Mouse (Mus musculus): Measurements from ENCODE around the gene 4930519G04Rik. TPM values are rescaled to one million over a fixed set of nuclear protein-coding genes. Genes with fewer than 3 reads are reported as not detected.
A peak's percentile ranks its signal among the peaks of the same experiment; 100 is the strongest.
"Not testable (repeated sequence)": the region's sequence is repeated elsewhere in the genome, so short reads cannot be mapped to it uniquely, and the experiment has no call there.

The 4930519G04Rik gene
- polyA plus RNA-seq (2012; rRNA removed) = not detected in 2 replicates

DNA sequence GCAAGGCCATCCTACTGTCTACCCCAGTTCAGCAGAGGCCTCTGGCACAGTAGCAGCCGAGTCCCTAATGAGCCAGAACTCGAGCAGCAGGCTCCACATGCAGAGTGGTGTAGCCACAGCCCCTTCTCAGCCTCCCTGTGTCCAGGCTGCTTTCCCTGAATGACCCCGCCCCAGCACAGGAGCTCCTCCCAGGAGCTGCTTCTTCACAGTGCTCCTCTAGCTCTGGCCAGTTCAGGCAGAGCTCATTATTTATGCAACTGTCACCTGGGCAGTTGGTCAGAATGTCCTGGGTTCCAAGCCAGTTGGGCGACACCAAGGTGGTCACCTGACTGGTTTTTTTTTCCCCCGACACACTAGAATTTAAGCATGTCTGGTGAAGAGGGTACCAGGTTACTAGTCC lies at the start of gene 4930519G04Rik:
4930519G04Rik (plus strand) TSS at position 301 of the 400 bp plus-strand sequence.
- not testable (repeated sequence) for DNase-seq (ENCODE audit: low read depth)

DNA sequence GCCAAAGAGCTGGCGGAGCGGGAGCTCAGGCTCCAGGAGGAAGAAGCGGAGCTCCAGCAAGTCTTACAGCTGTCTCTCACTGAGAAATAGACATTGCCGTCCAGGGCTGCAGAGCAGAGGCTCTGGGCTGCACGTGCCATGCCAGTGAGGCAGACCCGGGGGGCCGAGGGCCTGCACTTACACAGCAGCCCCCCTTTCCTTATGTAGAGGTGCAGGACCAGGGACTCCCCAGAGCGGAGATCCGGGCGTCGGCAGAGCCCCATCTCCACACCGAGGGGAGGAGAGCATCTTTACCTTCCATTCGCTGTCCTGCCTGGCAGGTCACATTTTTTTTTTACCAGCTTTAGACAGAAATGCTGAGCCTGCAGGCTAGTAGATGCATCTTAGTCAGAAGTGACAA lies 49.1 kb upstream of the 4930519G04Rik start:
- TF ChIP-seq CTCF (IDR thresholded peaks at IDR 0.05; ENCODE audit: borderline replicate concordance, extremely low read depth, insufficient read depth, insufficient read length) = no peak
- no peak for TF ChIP-seq POLR2A (IDR thresholded peaks at IDR 0.05; ENCODE audit: borderline replicate concordance, extremely low read depth, insufficient read depth, insufficient read length, poor library complexity, severe bottlenecking)

DNA sequence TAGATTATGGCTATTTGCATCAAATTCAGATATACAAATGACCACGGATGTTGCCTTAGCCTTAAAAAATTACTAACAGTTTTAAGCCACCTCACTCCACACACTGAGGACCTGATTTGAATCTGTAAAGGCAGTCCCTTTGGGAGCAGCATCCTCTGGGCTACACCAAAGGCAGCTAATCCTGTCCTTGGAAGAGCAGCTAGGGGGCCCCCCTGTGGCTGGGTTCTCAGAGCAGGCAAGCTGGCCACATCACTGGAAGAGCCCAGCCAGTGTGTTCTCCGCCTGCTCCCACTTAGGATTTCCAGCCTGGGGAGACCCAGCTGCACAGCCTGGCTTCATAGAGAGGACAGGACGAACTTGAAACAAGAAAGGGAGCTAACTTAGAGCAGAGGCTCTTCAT lies 48.5 kb upstream of the 4930519G04Rik start:
- TF ChIP-seq CTCF (IDR thresholded peaks at IDR 0.05; ENCODE audit: borderline replicate concordance, extremely low read depth, insufficient read depth, insufficient read length) = peak; percentile 26; the same call in 1 of the 2 replicates
- no peak for TF ChIP-seq POLR2A (IDR thresholded peaks at IDR 0.05; ENCODE audit: borderline replicate concordance, extremely low read depth, insufficient read depth, insufficient read length, poor library complexity, severe bottlenecking)
- peak; percentile 63 for DNase-seq (ENCODE audit: low read depth)

More for the DNA sequence above, 49.1 kb upstream of the 4930519G04Rik start:
- DNase-seq (ENCODE audit: low read depth) = no peak

DNA sequence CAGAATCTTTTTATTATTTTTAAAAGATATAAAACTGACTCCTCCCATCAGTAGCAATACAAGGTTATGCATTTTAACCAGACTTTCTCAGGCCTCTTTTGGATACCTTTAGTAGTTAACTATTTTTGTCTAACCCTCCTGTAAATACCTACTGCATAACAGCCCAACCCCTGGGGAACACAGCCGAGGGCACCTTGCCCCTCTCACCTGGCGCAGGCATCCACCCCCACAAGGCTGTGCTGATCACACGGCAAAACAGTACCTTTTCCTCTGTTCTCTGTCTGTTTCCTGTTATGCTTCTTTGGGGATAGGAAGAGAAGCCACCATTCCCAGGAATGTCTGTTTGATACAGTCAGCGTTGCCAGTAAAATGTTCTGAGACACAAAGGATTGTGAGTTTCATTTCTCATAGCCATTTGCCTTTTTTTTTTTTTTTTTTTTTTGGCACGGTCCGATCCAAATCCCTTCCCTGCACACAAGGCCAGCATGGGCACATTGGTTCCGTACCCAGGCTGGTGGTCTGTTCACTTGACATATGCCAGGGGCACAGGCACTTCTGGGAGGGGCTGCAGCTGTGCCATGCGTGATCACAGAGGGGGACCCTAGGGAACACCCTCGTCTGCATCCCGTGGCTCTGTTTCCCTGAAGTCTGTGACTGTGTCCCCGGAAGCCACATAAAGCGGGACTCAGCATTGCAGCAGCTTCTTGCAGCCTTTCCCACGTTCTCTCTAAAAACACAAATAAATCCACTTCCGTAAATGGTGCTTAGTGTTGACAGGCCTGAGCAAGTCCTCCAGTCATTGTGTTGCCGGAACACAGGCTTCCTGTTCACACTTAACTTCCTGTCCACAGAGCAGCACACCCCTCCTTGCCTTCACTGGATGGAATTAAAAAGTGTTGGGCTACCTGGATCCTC lies 47.8 kb upstream of the 4930519G04Rik start:
- DNase-seq (ENCODE audit: low read depth) = no peak
- TF ChIP-seq POLR2A (IDR thresholded peaks at IDR 0.05; ENCODE audit: borderline replicate concordance, extremely low read depth, insufficient read depth, insufficient read length, poor library complexity, severe bottlenecking) (no peak), CTCF (IDR thresholded peaks at IDR 0.05; ENCODE audit: borderline replicate concordance, extremely low read depth, insufficient read depth, insufficient read length) (no peak)

DNA sequence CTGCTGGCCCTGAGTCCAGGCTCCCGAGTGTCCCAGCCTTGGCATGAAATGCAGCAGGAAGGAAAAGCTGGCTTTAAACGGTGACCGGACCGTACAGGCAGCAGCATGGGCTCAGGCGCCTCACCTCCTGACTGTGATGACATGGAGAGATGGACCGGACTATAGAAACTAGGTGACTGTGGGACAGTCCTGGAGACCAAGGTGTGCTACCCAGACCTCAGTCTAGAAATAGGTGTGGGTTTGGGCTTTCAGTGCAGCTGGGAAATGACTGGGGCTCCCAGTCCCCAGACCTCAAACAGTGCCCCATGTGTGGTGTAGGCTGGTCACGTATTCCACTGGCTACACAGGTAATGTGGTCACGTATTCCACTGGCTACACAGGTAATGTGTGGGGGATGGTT lies 46.8 kb upstream of the 4930519G04Rik start:
- no peak for TF ChIP-seq CTCF (IDR thresholded peaks at IDR 0.05; ENCODE audit: borderline replicate concordance, extremely low read depth, insufficient read depth, insufficient read length)
- no peak for TF ChIP-seq POLR2A (IDR thresholded peaks at IDR 0.05; ENCODE audit: borderline replicate concordance, extremely low read depth, insufficient read depth, insufficient read length, poor library complexity, severe bottlenecking)
- no peak for DNase-seq (ENCODE audit: low read depth)

DNA sequence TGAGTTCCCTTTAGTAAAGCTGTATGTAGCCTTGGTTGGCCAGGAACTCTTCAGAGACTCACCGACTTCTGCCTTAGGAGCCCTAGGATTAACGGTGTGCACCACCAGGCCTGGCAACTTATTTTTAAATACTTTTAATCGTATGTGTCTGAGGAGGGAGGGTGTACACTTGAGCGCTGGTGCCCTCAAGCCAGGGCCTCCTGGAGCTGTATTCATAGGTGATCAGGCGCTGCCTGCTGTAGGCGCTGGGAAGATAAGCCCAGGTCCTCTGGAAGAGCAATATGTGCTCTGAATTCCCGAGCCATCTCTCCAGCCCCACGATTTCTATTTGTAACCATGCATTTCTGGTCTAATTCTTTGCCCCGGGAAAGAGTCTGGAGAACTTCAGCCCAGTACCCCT lies 46.4 kb upstream of the 4930519G04Rik start:
- no peak for DNase-seq (ENCODE audit: low read depth)
- TF ChIP-seq CTCF (IDR thresholded peaks at IDR 0.05; ENCODE audit: borderline replicate concordance, extremely low read depth, insufficient read depth, insufficient read length) (no peak), POLR2A (IDR thresholded peaks at IDR 0.05; ENCODE audit: borderline replicate concordance, extremely low read depth, insufficient read depth, insufficient read length, poor library complexity, severe bottlenecking) (no peak)

DNA sequence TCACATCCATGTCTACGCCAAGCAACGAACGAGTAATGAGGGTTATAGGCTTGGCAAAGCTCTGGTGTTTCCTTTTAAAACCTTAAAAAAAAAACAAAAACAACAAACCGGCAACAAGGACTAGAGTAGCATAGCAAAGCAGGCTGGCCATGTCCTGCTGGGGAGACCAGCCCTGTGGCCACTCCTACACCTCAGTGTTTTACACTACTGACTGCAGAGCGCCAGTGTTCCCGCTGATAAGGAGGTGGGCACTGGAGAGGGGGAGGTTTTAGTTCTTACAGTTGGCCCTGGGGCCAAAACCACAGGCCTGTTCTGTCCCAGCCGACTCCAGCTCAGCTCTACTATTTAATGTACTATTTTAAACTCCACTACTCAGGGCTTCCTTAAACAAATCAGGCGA lies 46.0 kb upstream of the 4930519G04Rik start:
- peak; percentile 32 for DNase-seq (ENCODE audit: low read depth)
- TF ChIP-seq POLR2A (IDR thresholded peaks at IDR 0.05; ENCODE audit: borderline replicate concordance, extremely low read depth, insufficient read depth, insufficient read length, poor library complexity, severe bottlenecking) = no peak
- TF ChIP-seq CTCF (IDR thresholded peaks at IDR 0.05; ENCODE audit: borderline replicate concordance, extremely low read depth, insufficient read depth, insufficient read length) = no peak

DNA sequence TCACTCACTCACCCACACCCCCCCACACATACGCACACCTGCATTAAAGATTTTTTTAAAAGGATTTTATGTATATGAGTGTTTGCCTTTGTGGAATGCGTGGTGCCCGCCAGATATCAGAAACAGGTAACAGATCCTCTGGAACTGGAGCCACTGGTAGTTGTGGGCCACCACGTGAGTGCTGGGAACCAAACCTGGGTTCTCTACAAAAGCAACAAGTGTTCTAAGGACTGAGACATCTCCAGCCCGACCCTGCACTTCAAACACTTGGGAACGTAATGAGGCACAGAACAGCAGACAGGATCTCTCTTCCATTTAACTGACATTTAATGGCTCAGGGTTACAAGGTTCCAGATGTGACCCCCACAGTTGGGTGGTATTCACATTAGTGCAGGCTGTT lies 45.6 kb upstream of the 4930519G04Rik start:
- DNase-seq (ENCODE audit: low read depth) = no peak
- TF ChIP-seq POLR2A (IDR thresholded peaks at IDR 0.05; ENCODE audit: borderline replicate concordance, extremely low read depth, insufficient read depth, insufficient read length, poor library complexity, severe bottlenecking) (no peak), CTCF (IDR thresholded peaks at IDR 0.05; ENCODE audit: borderline replicate concordance, extremely low read depth, insufficient read depth, insufficient read length) (no peak)

DNA sequence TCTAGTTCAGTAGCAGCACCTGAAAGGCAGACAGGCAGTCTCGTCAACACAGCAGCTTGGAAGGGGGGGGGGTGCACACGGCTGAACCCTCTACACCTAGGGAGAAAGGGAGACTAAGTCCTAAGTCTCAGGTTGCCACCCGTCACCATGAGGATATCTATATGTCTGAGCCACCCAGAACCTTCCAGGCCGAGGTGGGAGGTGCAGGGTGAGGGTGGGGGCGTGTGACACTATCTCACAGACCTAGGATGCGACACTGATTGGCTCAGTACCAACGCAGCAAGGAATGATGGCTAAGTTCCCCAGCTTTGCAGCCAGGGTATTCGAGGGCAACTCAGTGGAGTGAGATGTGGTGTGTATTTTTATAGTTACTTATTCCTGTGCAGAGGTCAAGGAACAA lies 45.1 kb upstream of the 4930519G04Rik start:
- TF ChIP-seq CTCF (IDR thresholded peaks at IDR 0.05; ENCODE audit: borderline replicate concordance, extremely low read depth, insufficient read depth, insufficient read length) (no peak), POLR2A (IDR thresholded peaks at IDR 0.05; ENCODE audit: borderline replicate concordance, extremely low read depth, insufficient read depth, insufficient read length, poor library complexity, severe bottlenecking) (no peak)
- DNase-seq (ENCODE audit: low read depth) = no peak

DNA sequence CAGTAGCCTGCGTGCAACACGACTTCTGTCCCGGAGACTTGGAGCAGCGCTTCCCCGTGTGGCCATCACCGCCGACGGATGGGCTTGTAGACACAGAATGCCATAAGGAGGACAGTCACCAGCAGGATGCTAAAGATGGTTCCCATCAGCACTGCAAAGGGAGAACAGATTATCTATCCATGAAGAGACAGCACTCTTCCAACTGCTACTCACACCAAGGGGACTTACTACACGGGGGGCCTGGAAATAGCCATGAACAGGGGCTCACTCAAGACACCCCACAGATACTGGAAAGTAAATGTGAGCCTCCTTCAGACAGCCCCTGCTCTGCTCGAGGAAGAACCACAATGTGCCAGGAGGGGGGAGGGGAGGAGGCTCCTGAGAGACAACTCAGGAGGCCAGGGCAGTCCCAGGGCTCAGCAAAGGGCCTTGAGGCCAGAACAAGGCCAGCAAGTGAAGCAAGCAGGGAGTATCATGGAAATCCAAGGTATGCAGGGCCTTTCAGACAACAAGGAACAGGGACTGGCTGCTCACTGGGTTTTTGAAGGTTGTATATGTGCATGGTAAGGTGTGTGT lies 44.2 kb upstream of the 4930519G04Rik start:
- DNase-seq (ENCODE audit: low read depth) = no peak
- no peak for TF ChIP-seq POLR2A (IDR thresholded peaks at IDR 0.05; ENCODE audit: borderline replicate concordance, extremely low read depth, insufficient read depth, insufficient read length, poor library complexity, severe bottlenecking)
- TF ChIP-seq CTCF (IDR thresholded peaks at IDR 0.05; ENCODE audit: borderline replicate concordance, extremely low read depth, insufficient read depth, insufficient read length) = no peak

DNA sequence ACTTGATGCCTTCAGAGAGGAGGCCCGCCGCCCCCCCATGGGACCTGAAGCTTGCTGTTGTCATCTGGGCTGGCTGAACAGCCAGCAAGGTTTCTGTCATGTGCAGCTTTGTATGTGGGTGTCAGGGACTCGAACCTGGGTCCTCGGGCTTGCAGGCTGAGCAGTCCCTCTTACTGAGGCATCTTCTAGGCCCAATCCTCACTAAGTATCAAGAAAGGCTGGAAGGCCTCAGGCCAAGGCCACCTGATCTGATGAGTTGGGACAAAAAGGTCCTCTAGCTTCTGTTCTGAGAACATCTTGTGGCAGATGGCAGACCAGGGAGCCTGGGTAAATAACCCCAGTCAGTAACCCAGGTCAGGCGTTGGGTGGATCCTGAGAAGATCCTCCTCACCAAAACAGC lies 43.6 kb upstream of the 4930519G04Rik start:
- no peak for DNase-seq (ENCODE audit: low read depth)
- TF ChIP-seq POLR2A (IDR thresholded peaks at IDR 0.05; ENCODE audit: borderline replicate concordance, extremely low read depth, insufficient read depth, insufficient read length, poor library complexity, severe bottlenecking) = no peak
- TF ChIP-seq CTCF (IDR thresholded peaks at IDR 0.05; ENCODE audit: borderline replicate concordance, extremely low read depth, insufficient read depth, insufficient read length) = no peak
